Mouse (Mus musculus): ENCODE data around the gene Cbr1. TPM values are rescaled to one million over a fixed set of nuclear protein-coding genes. Genes with fewer than 3 reads are reported as not detected.

Cbr1 gene
- polyA plus RNA-seq, 1 experiment from 2014 or later: 143 TPM

- Histone ChIP-seq H3K27me3 (replicated peaks; ENCODE audit: control insufficient read depth, insufficient read depth, low read length) (no peaks in the 10 kb centered on the region), H3K36me3 (ENCODE audit: control insufficient read depth, insufficient read depth, low read length) (peaks cover 56% of the 10 kb centered on the region), H3K9me3 (replicated peaks; ENCODE audit: control insufficient read depth, low read length) (no peaks in the 10 kb centered on the region), H3K4me3 (ENCODE audit: low read depth, low read length) (no peak overlapping the region), H3K27ac (ENCODE audit: low read depth, low read length) (no peak overlapping the region), H3K4me1 (ENCODE audit: control insufficient read depth, insufficient read depth, low read length) (no peaks in the 10 kb centered on the region), H3K9ac (ENCODE audit: low read length) (no peak overlapping the region), H3K4me2 (ENCODE audit: low read length) (no peak overlapping the region)
- ATAC-seq (no peak), DNase-seq (ENCODE audit: low spot score) (no peak)
- WGBS: 93% methylated on average over 8 of the region's 8 CpGs
Measured at GRCm38 (mm10) chr16:93593406-93593805, 12.2 kb upstream of the Cbr1 start.

GRCm38 (mm10) chr16:93594448-93594847 lies 11.2 kb upstream of the Cbr1 start:
- Histone ChIP-seq H3K4me1 (ENCODE audit: control insufficient read depth, insufficient read depth, low read length) (no peaks in the 10 kb centered on the region), H3K9ac (ENCODE audit: low read length) (no peak overlapping the region), H3K4me2 (ENCODE audit: low read length) (no peak overlapping the region), H3K27ac (ENCODE audit: low read depth, low read length) (no peak overlapping the region), H3K4me3 (ENCODE audit: low read depth, low read length) (no peak overlapping the region), H3K27me3 (replicated peaks; ENCODE audit: control insufficient read depth, insufficient read depth, low read length) (no peaks in the 10 kb centered on the region), H3K9me3 (replicated peaks; ENCODE audit: control insufficient read depth, low read length) (no peaks in the 10 kb centered on the region), H3K36me3 (ENCODE audit: control insufficient read depth, insufficient read depth, low read length) (peaks cover 55% of the 10 kb centered on the region)
- 95% methylated on average over 10 of the region's 10 CpGs for WGBS
- ATAC-seq (no peak), DNase-seq (ENCODE audit: low spot score) (no peak)

GRCm38 (mm10) chr16:93595766-93596165 lies 9.9 kb upstream of the Cbr1 start:
- H3K4me3 ChIP-seq (ENCODE audit: low read depth, low read length): no peak overlapping the region
- H3K36me3 ChIP-seq (ENCODE audit: control insufficient read depth, insufficient read depth, low read length): peaks cover 42% of the 10 kb centered on the region
- no peak for ATAC-seq
- H3K27ac ChIP-seq (ENCODE audit: low read depth, low read length): no peak overlapping the region
- H3K4me1 ChIP-seq (ENCODE audit: control insufficient read depth, insufficient read depth, low read length): no peaks in the 10 kb centered on the region
- H3K27me3 ChIP-seq (replicated peaks; ENCODE audit: control insufficient read depth, insufficient read depth, low read length): no peaks in the 10 kb centered on the region
- DNase-seq (ENCODE audit: low spot score): no peak
- 92% methylated on average over 5 of the region's 5 CpGs for WGBS
- H3K9me3 ChIP-seq (replicated peaks; ENCODE audit: control insufficient read depth, low read length): no peaks in the 10 kb centered on the region
- no peak overlapping the region for H3K4me2 ChIP-seq (ENCODE audit: low read length)
- no peak overlapping the region for H3K9ac ChIP-seq (ENCODE audit: low read length)

GRCm38 (mm10) chr16:93596807-93597206 lies 8.8 kb upstream of the Cbr1 start:
- Histone ChIP-seq H3K27me3 (replicated peaks; ENCODE audit: control insufficient read depth, insufficient read depth, low read length) (no peaks in the 10 kb centered on the region), H3K9ac (ENCODE audit: low read length) (no peak overlapping the region), H3K9me3 (replicated peaks; ENCODE audit: control insufficient read depth, low read length) (no peaks in the 10 kb centered on the region), H3K36me3 (ENCODE audit: control insufficient read depth, insufficient read depth, low read length) (peaks cover 38% of the 10 kb centered on the region), H3K4me2 (ENCODE audit: low read length) (no peak overlapping the region), H3K4me3 (ENCODE audit: low read depth, low read length) (no peak overlapping the region), H3K4me1 (ENCODE audit: control insufficient read depth, insufficient read depth, low read length) (no peaks in the 10 kb centered on the region), H3K27ac (ENCODE audit: low read depth, low read length) (no peak overlapping the region)
- 91% methylated on average over 7 of the region's 7 CpGs for WGBS
- DNase-seq (ENCODE audit: low spot score): no peak
- no peak for ATAC-seq

- WGBS: 95% methylated on average over 9 of the region's 9 CpGs
- Histone ChIP-seq H3K9ac (ENCODE audit: low read length) (no peak overlapping the region), H3K4me1 (ENCODE audit: control insufficient read depth, insufficient read depth, low read length) (no peaks in the 10 kb centered on the region), H3K27me3 (replicated peaks; ENCODE audit: control insufficient read depth, insufficient read depth, low read length) (no peaks in the 10 kb centered on the region), H3K4me2 (ENCODE audit: low read length) (no peak overlapping the region), H3K4me3 (ENCODE audit: low read depth, low read length) (no peak overlapping the region), H3K27ac (ENCODE audit: low read depth, low read length) (no peak overlapping the region), H3K36me3 (ENCODE audit: control insufficient read depth, insufficient read depth, low read length) (peaks cover 38% of the 10 kb centered on the region), H3K9me3 (replicated peaks; ENCODE audit: control insufficient read depth, low read length) (no peaks in the 10 kb centered on the region)
- ATAC-seq (no peak), DNase-seq (ENCODE audit: low spot score) (no peak)
Measured at GRCm38 (mm10) chr16:93597551-93597950, 8.1 kb upstream of the Cbr1 start.

- 90% methylated on average over 6 of the region's 6 CpGs for whole genome bisulfite sequencing
- ATAC-seq: no peak
- no peaks in the 10 kb centered on the region for H3K27me3 ChIP-seq (replicated peaks; ENCODE audit: control insufficient read depth, insufficient read depth, low read length)
- H3K36me3 ChIP-seq (ENCODE audit: control insufficient read depth, insufficient read depth, low read length): peaks cover 25% of the 10 kb centered on the region; the same call in 1 of the 2 replicates
- H3K4me3 ChIP-seq (ENCODE audit: low read depth, low read length): no peak overlapping the region
- H3K4me1 ChIP-seq (ENCODE audit: control insufficient read depth, insufficient read depth, low read length): no peaks in the 10 kb centered on the region
- H3K9ac ChIP-seq (ENCODE audit: low read length): no peak overlapping the region
- no peaks in the 10 kb centered on the region for H3K9me3 ChIP-seq (replicated peaks; ENCODE audit: control insufficient read depth, low read length)
- H3K27ac ChIP-seq (ENCODE audit: low read depth, low read length): no peak overlapping the region
- H3K4me2 ChIP-seq (ENCODE audit: low read length): no peak overlapping the region
- DNase-seq (ENCODE audit: low spot score): no peak
Measured at GRCm38 (mm10) chr16:93599461-93599860, 6.2 kb upstream of the Cbr1 start.

GRCm38 (mm10) chr16:93603439-93604212 lies 2.0 kb upstream of the Cbr1 start, which contains the start of gene Setd4:
TSS of gene Setd4 (minus strand) at chr16:93604063.
- peak; percentile 91 for ATAC-seq
- H3K9ac ChIP-seq (ENCODE audit: low read length): peak within 1 kb of the TSS; percentile 77
- peak within 1 kb of the TSS; percentile 92 for H3K27ac ChIP-seq (ENCODE audit: low read depth, low read length)
- H3K4me2 ChIP-seq (ENCODE audit: low read length): peak within 1 kb of the TSS; percentile 74
- no peaks in the 10 kb centered on the region for H3K9me3 ChIP-seq (replicated peaks; ENCODE audit: control insufficient read depth, low read length)
- no peaks in the 10 kb centered on the region for H3K27me3 ChIP-seq (replicated peaks; ENCODE audit: control insufficient read depth, insufficient read depth, low read length)
- H3K36me3 ChIP-seq (ENCODE audit: control insufficient read depth, insufficient read depth, low read length): peaks cover 1% of the 10 kb centered on the region; the same call in 1 of the 2 replicates
- 1% methylated on average over 55 of the region's 55 CpGs for WGBS
- H3K4me1 ChIP-seq (ENCODE audit: control insufficient read depth, insufficient read depth, low read length): 0 out of 2 replicates have a peak, but pooled peaks cover 3% of the 10 kb centered on the region
- DNase-seq (ENCODE audit: low spot score): peak; percentile 96
- peak within 1 kb of the TSS; percentile 55 for H3K4me3 ChIP-seq (ENCODE audit: low read depth, low read length)

GRCm38 (mm10) chr16:93604481-93604969 lies 1.1 kb upstream of the Cbr1 start:
- Histone ChIP-seq H3K9me3 (replicated peaks; ENCODE audit: control insufficient read depth, low read length) (no peaks in the 10 kb centered on the region), H3K4me1 (ENCODE audit: control insufficient read depth, insufficient read depth, low read length) (peaks cover 8% of the 10 kb centered on the region; the same call in 1 of the 2 replicates), H3K27ac (ENCODE audit: low read depth, low read length) (peak overlapping the region; percentile 92; the same call in 1 of the 2 replicates), H3K27me3 (replicated peaks; ENCODE audit: control insufficient read depth, insufficient read depth, low read length) (no peaks in the 10 kb centered on the region), H3K4me3 (ENCODE audit: low read depth, low read length) (peak overlapping the region; percentile 55), H3K36me3 (ENCODE audit: control insufficient read depth, insufficient read depth, low read length) (0 out of 2 replicates have a peak, but pooled peaks cover 1% of the 10 kb centered on the region), H3K4me2 (ENCODE audit: low read length) (peak overlapping the region; percentile 74), H3K9ac (ENCODE audit: low read length) (peak overlapping the region; percentile 77)
- WGBS: 1% methylated on average over 16 of the region's 16 CpGs
- ATAC-seq (no peak), DNase-seq (ENCODE audit: low spot score) (peak; percentile 75)

- DNase-seq (ENCODE audit: low spot score) (no peak), ATAC-seq (no peak)
- no peak overlapping the region for H3K4me3 ChIP-seq (ENCODE audit: low read depth, low read length)
- no peak overlapping the region for H3K9ac ChIP-seq (ENCODE audit: low read length)
- peaks cover 8% of the 10 kb centered on the region; the same call in 1 of the 2 replicates for H3K4me1 ChIP-seq (ENCODE audit: control insufficient read depth, insufficient read depth, low read length)
- no peaks in the 10 kb centered on the region for H3K27me3 ChIP-seq (replicated peaks; ENCODE audit: control insufficient read depth, insufficient read depth, low read length)
- peaks cover 7% of the 10 kb centered on the region for H3K36me3 ChIP-seq (ENCODE audit: control insufficient read depth, insufficient read depth, low read length)
- no peak overlapping the region for H3K27ac ChIP-seq (ENCODE audit: low read depth, low read length)
- no peak overlapping the region for H3K4me2 ChIP-seq (ENCODE audit: low read length)
- WGBS: 87% methylated on average over 7 of the region's 7 CpGs
- no peaks in the 10 kb centered on the region for H3K9me3 ChIP-seq (replicated peaks; ENCODE audit: control insufficient read depth, low read length)
Measured at GRCm38 (mm10) chr16:93606146-93606545, 493 bp downstream of the Cbr1 start.

All from forebrain, embryonic 14.5 days (tissue).